Mouse (Mus musculus) heart, embryonic 15.5 days (tissue): ENCODE data around the gene Ebpl. TPM values are rescaled to one million over a fixed set of nuclear protein-coding genes. Genes with fewer than 3 reads are reported as not detected.

Experiments used
- ATAC-seq: fragments of 200-750 bp; cut with Nextera tagmentation; replicated peaks from 2 replicates; pipeline ENCODE4 v1.8.0; 2017; ENCODE audit warnings: low read depth, moderate TSS enrichment; ENCODE audit not compliant: insufficient number of reproducible peaks, insufficient read depth, low FRiP score
- H3K27ac ChIP-seq: fragments of 300-500 bp; sonication (generic); 2 replicates; pipeline ENCODE4 v1.5.1; 2015; ENCODE audit warnings: mild to moderate bottlenecking, inconsistent platforms
- H3K27me3 ChIP-seq: fragments of 300-500 bp; sonication (generic); 2 replicates; pipeline ENCODE4 v1.6.1; 2015; ENCODE audit warnings: inconsistent platforms
- H3K36me3 ChIP-seq: fragments of 300-500 bp; sonication (generic); 2 replicates; pipeline ENCODE4 v1.6.1; 2015; ENCODE audit warnings: mild to moderate bottlenecking, inconsistent platforms
- H3K4me1 ChIP-seq: fragments of 300-500 bp; sonication (generic); replicated peaks from 2 replicates; pipeline ENCODE4 v1.6.1; 2015; ENCODE audit warnings: inconsistent platforms
- H3K4me2 ChIP-seq: fragments of 300-500 bp; sonication (generic); 2 replicates; pipeline ENCODE4 v1.6.1; 2015; ENCODE audit warnings: inconsistent platforms, mild to moderate bottlenecking, moderate library complexity
- H3K4me3 ChIP-seq: fragments of 300-500 bp; sonication (generic); 2 replicates; pipeline ENCODE4 v1.5.1; 2015; ENCODE audit warnings: mild to moderate bottlenecking, inconsistent platforms
- H3K9ac ChIP-seq: fragments of 300-500 bp; sonication (generic); 2 replicates; pipeline ENCODE4 v1.6.1; 2015; ENCODE audit warnings: mild to moderate bottlenecking, inconsistent platforms
- H3K9me3 ChIP-seq: fragments of 300-500 bp; sonication (generic); replicated peaks from 2 replicates; pipeline ENCODE4 v1.6.1; 2016; ENCODE audit warnings: inconsistent platforms
- WGBS: fragments of 180-500 bp; shearing (Covaris S2); methylation state at CpG from one replicate; pipeline ENCODE4 v1.1.7; 2015; ENCODE audit warnings: mixed read lengths; 5-methylcytosine and 5-hydroxymethylcytosine counted together
- polyA plus RNA-seq: library from polyadenylated mRNA; unstranded; fragments of >200 nt; fragmentation: Nextera tagmentation; extraction: Ambion mirVana; gene quantifications from 2 replicates; pipeline ENCODE4 v1.2.1, GENCODE M21; 2015

Ebpl gene
- polyA plus RNA-seq, 1 experiment from 2014 or later: 4.1 TPM

DNA sequence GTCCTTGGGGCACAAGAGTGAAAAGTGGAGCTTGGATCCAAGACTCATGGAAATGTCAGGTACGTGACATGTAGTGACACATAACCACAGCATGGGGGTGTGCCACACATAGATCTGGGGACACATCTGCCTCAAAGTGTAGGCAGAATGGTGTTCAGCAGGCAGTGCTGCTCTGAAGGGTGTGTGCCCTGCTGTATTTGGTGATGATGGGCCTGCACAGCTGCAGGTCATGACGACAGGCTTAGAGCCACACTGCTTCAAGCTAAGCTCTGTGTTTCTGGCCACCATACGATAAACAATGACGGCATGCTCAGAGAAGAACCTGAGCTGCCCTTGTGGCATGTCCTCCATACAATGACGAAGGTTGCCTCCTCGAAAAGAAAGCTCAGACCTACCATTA, 60.4 kb downstream of the Ebpl start:
- H3K4me2 ChIP-seq: no peak overlapping the region
- no peak for ATAC-seq
- WGBS: 78% methylated on average over 6 of the region's 6 CpGs

DNA sequence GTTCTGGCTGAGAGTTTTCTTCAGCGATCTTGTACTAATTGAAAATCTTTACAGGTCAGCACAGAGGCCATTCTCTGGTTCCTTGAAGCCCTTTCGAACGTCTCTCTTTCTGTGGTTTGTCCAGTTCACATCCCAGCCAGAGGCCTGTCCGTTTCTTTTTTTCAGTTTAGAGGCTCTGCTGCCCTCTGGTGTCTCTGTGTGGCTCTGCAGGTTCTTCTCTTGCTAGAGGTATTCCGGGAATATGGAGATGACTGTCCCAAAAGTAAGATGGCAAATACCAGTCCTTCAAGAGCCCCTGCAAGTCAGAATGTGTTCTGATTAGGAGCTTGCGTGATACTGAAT, 65.5 kb downstream of the Ebpl start:
- no peaks in the 10 kb centered on the region for H3K9me3 ChIP-seq
- 24% methylated on average over 6 of the region's 6 CpGs for WGBS
- peak overlapping the region; percentile 5; the same call in 1 of the 2 replicates for H3K4me3 ChIP-seq
- peak overlapping the region; percentile 24; the same call in 1 of the 2 replicates for H3K4me2 ChIP-seq
- H3K9ac ChIP-seq: no peak overlapping the region
- no peak overlapping the region for H3K27ac ChIP-seq
- H3K27me3 ChIP-seq: no peaks in the 10 kb centered on the region
- ATAC-seq: no peak
- no peaks in the 10 kb centered on the region for H3K36me3 ChIP-seq
- H3K4me1 ChIP-seq: peaks cover 5% of the 10 kb centered on the region; the same call in 1 of the 2 replicates

More for the DNA sequence above, 60.4 kb downstream of the Ebpl start:
- Histone ChIP-seq H3K36me3 (no peaks in the 10 kb centered on the region), H3K4me3 (no peak overlapping the region), H3K4me1 (no peaks in the 10 kb centered on the region), H3K9ac (no peak overlapping the region), H3K27ac (no peak overlapping the region), H3K27me3 (no peaks in the 10 kb centered on the region), H3K9me3 (no peaks in the 10 kb centered on the region)

DNA sequence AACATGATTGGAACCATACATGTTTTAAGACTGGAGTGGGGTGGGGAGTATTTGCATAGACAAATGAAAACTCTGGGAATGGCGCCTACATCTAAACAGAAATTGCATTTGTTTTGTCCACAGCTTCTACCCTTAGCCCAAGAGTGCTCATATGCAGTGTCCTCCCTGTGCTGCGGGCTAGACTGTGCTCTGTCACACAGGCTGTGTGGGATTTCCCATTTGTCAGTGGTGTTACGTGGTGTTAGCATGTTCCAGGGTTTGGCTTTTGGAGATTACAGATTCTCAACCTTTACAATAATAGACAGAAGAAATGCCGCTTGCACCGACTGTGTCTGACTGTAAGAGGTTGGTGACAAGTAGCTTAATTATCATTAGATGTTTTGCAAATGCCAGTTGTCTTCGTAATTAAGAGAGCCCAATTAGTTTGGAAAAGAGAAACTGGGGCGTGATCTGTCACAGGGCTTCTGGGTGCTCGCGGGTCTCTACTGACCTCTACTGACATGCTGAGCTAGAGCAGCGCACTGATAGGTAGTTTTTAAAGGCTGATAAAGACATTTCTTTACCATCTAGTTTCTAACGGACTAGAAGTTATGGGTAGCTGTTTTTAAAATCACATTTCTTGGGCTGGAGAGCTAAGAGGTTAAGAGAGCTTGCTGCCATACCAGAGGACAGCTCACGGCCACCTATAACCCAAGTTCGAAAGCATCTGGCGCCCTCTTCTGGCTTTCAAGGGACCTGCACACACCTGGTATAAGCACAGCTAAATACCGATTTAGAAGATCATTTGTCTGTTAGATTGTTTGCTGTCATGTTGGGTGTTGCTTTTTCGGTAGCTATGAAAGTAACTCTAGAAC, 66.1 kb downstream of the Ebpl start:
- Histone ChIP-seq H3K27me3 (no peaks in the 10 kb centered on the region), H3K36me3 (no peaks in the 10 kb centered on the region), H3K27ac (no peak overlapping the region), H3K4me2 (peak overlapping the region; percentile 24), H3K4me1 (peaks cover 5% of the 10 kb centered on the region; the same call in 1 of the 2 replicates), H3K9me3 (no peaks in the 10 kb centered on the region), H3K4me3 (peak overlapping the region; percentile 5; the same call in 1 of the 2 replicates), H3K9ac (no peak overlapping the region)
- ATAC-seq: no peak
- 48% methylated on average over 16 of the region's 16 CpGs for WGBS

DNA sequence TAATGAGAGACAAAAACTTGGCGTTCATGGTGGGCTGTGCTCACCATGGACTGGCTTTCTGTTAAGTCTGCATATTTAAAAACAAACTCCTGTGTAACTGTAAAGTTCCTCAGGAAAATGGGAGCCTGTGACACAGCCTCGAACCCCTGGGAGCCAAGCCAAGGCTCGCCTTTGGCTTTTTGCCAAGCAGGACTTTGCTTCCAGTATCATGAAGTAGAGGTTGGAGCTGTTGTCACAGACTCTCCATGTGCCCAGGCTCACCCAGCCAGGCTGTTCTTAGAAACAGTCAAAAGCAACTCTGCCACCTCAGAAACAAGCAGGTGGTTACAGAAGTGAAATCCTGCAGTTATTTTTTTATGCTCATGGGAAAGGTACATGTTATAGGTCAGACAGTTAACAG, 69.6 kb downstream of the Ebpl start:
- 33% methylated on average over 3 of the region's 3 CpGs for WGBS

DNA sequence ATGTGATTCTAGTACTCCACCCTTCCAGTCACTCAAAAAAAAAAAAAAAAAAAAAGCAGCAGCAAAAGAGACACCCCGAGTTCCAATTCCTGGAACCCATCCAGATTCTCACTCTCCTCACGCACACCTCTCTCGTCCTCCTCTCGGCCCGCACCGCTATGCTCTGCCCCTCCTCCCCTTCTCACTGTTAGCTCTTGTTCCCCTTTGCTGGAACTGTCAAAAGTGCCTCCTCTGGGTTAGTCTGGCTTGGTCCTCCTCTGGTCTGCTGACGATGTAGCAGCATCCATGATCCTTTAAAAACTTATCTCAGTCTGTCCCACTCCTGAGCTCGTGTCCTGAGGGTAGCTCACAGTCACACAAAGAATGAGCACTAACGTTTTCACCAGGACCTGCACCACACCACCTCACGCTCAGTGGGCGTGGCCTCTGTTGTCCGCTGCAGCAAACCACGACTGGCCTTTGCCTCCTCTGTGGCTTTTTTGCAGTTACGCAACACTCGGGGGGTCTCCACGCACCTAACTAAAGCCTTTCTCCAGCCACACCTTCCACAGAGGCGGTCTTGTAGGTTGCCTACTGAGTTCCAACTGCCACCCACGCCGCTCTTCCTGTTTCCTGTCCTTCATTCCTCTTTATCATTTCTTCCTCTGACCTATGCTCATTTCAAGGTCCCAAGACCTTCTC, 71.5 kb downstream of the Ebpl start:
- Histone ChIP-seq H3K4me1 (peaks cover 5% of the 10 kb centered on the region; the same call in 1 of the 2 replicates), H3K36me3 (no peaks in the 10 kb centered on the region), H3K4me2 (peak overlapping the region; percentile 16; the same call in 1 of the 2 replicates), H3K27ac (no peak overlapping the region), H3K9ac (no peak overlapping the region), H3K9me3 (no peaks in the 10 kb centered on the region), H3K27me3 (no peaks in the 10 kb centered on the region), H3K4me3 (no peak overlapping the region)
- no peak for ATAC-seq
- 54% methylated on average over 19 of the region's 19 CpGs for WGBS

More for the DNA sequence above, 69.6 kb downstream of the Ebpl start:
- Histone ChIP-seq H3K9me3 (no peaks in the 10 kb centered on the region), H3K4me3 (no peak overlapping the region), H3K27ac (no peak overlapping the region), H3K4me1 (peaks cover 5% of the 10 kb centered on the region; the same call in 1 of the 2 replicates), H3K4me2 (no peak overlapping the region), H3K9ac (no peak overlapping the region), H3K36me3 (no peaks in the 10 kb centered on the region), H3K27me3 (no peaks in the 10 kb centered on the region)
- ATAC-seq: no peak

Other genes starting within 250 kb of the Ebpl start
- 3.5 and 4.0 TPM in 2 replicates for gene Sacs, start 222.0 kb downstream of the Ebpl start, polyA plus RNA-seq
- gene Sgcg, start 101.9 kb downstream of the Ebpl start, polyA plus RNA-seq: 51.0 and 59.1 TPM in 2 replicates
- 0.53 and 1.3 TPM in 2 replicates for gene Arl11, start 50.7 kb downstream of the Ebpl start, polyA plus RNA-seq
- gene Kpna3, start 79.4 kb upstream of the Ebpl start, polyA plus RNA-seq: 26.2 and 29.7 TPM in 2 replicates
- 23.1 and 24.5 TPM in 2 replicates for gene Spryd7, start 196.4 kb upstream of the Ebpl start, polyA plus RNA-seq
- 12.7 and 14.1 TPM in 2 replicates for gene Trim13, start 237.8 kb upstream of the Ebpl start, polyA plus RNA-seq
- gene Kcnrg, start 247.0 kb upstream of the Ebpl start, polyA plus RNA-seq: 0.28 and 0.47 TPM in 2 replicates